Mouse (Mus musculus) cerebellum, postnatal 25 days (tissue): ENCODE results near the gene 1810043G02Rik.
"Not testable (repeated sequence)": the region's sequence is repeated elsewhere in the genome, so short reads cannot be mapped to it uniquely, and the experiment has no call there.

Experiments
- DNase-seq, 2 experiments: peaks; one replicate each; pipeline ENCODE4 v3.0.0; 2021; ENCODE audit warnings: mixed read lengths in 2 of 2

Gene 1810043G02Rik

GRCm38 (mm10) chr10:78005791-78006438 lies 27.6 kb downstream of the 1810043G02Rik start:
- DNase-seq: no peak

GRCm38 (mm10) chr10:78007203-78007602 lies 28.9 kb downstream of the 1810043G02Rik start:
- DNase-seq: no peak

GRCm38 (mm10) chr10:78008169-78008568 lies 29.8 kb downstream of the 1810043G02Rik start:
- DNase-seq: no peak

GRCm38 (mm10) chr10:78009184-78009944 lies 31.0 kb downstream of the 1810043G02Rik start:
- DNase-seq: peak; percentile 95 to 97

GRCm38 (mm10) chr10:78009945-78010293 lies 31.6 kb downstream of the 1810043G02Rik start, which contains the start of gene Pfkl:
TSS of gene Pfkl (minus strand) at chr10:78010083.
- DNase-seq: no peak

- DNase-seq: no peak
Measured at GRCm38 (mm10) chr10:78010335-78010734, 32.0 kb downstream of the 1810043G02Rik start.

GRCm38 (mm10) chr10:78011116-78011515 lies 32.8 kb downstream of the 1810043G02Rik start:
- not testable (repeated sequence) for DNase-seq

GRCm38 (mm10) chr10:78012661-78013495 lies 34.6 kb downstream of the 1810043G02Rik start:
- DNase-seq: no peak

- DNase-seq: no peak
Measured at GRCm38 (mm10) chr10:78015489-78015888, 37.2 kb downstream of the 1810043G02Rik start.

GRCm38 (mm10) chr10:78016366-78016765 lies 38.0 kb downstream of the 1810043G02Rik start:
- no peak for DNase-seq

GRCm38 (mm10) chr10:78018797-78019203 lies 40.5 kb downstream of the 1810043G02Rik start:
- DNase-seq: peak; percentile 84 to 91

GRCm38 (mm10) chr10:78019291-78019690 lies 41.0 kb downstream of the 1810043G02Rik start:
- no peak for DNase-seq

- DNase-seq: not testable (repeated sequence)
Measured at GRCm38 (mm10) chr10:78019984-78020383, 41.7 kb downstream of the 1810043G02Rik start.

- not testable (repeated sequence) for DNase-seq
Measured at GRCm38 (mm10) chr10:78025453-78025852, 47.1 kb downstream of the 1810043G02Rik start.

- peak; percentile 73 to 86 for DNase-seq
Measured at GRCm38 (mm10) chr10:78028129-78028528, 49.8 kb downstream of the 1810043G02Rik start.

- no peak for DNase-seq
Measured at GRCm38 (mm10) chr10:78029080-78029479, 50.8 kb downstream of the 1810043G02Rik start.

- DNase-seq: no peak
Measured at GRCm38 (mm10) chr10:78031987-78032386, 53.7 kb downstream of the 1810043G02Rik start.
